Mouse (Mus musculus) left cerebral cortex, adult 6 months (tissue): ENCODE results near the gene Inhbc. TPM values are rescaled to one million over a fixed set of nuclear protein-coding genes. Genes with fewer than 3 reads are reported as not detected.

ENCODE experiments used
- long read RNA-seq, 2 experiments: library from polyadenylated mRNA; unstranded; transcript quantifications; one replicate each; pipeline ENCODE4 v2.0.0; 2019 to 2020
- polyA plus RNA-seq: library from polyadenylated mRNA; unstranded; fragments of <200 nt; fragmentation: Nextera tagmentation; gene quantifications from 2 replicates; pipeline ENCODE4 v1.2.3, GENCODE M21; 2021

The Inhbc gene
- not detected in 2 replicates for polyA plus RNA-seq
- long read RNA-seq, experiment 1: 0 reads
- long read RNA-seq, experiment 2: 0 reads

DNA sequence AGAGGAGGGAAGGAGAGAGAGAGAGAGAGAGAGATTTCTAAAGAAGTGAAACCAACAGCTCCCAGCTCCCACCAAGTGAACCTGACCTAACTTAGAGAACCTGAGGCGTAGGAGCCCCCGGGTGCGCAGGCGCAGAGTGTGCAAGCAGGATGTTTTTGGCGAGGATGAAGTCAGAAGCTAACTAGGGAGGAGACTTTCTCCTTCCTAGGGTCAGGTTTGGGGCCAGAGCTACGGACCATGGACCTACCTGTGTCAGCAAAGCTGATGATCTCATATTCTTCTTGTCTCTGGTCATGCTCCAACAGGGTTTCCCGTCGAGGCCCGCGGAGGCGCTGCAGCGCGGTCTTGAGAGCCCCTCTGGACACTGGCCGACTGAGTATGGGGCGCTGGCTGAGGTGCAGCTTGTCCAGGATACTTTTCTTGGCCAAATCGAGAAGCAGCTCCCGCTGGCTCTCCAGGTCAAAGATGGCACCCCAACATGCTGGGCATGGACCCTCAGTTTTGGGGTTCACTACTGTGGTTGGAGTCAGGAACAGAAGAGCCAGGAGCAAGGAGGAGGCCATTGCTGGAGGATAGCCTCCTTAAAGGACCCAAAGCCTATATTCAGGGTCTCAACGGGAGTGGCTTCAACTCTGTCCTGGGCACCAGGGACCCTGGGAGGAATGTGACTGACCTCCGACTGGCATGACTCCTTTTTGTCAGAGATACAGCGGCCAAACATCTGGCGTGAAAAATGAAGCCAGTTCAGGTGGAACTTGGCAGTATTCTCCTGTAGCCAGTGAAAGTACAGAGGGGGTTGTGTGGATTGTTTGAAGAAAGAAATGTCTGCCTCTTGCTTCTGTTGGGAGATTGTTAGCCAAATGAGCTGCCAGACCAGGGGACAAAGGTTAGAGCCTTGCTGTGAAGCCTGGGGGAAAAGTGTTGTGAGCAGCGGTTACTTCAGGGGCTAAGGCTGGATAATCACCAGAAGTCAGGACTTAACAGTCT lies at the start of gene Inhbc:
TSS of gene Inhbc (minus strand) at position 598 of the 987 bp plus-strand sequence.

GRCm38 (mm10) chr10:127380251-127380691 lies 10.0 kb upstream of the Inhbc start, which contains the start of gene R3hdm2:
TSS of gene R3hdm2 (plus strand) at chr10:127380327.

GRCm38 (mm10) chr10:127353909-127354895 lies 16.0 kb downstream of the Inhbc start, which contains the start of gene Inhbe:
TSS of gene Inhbe (minus strand) at chr10:127354411.

DNA sequence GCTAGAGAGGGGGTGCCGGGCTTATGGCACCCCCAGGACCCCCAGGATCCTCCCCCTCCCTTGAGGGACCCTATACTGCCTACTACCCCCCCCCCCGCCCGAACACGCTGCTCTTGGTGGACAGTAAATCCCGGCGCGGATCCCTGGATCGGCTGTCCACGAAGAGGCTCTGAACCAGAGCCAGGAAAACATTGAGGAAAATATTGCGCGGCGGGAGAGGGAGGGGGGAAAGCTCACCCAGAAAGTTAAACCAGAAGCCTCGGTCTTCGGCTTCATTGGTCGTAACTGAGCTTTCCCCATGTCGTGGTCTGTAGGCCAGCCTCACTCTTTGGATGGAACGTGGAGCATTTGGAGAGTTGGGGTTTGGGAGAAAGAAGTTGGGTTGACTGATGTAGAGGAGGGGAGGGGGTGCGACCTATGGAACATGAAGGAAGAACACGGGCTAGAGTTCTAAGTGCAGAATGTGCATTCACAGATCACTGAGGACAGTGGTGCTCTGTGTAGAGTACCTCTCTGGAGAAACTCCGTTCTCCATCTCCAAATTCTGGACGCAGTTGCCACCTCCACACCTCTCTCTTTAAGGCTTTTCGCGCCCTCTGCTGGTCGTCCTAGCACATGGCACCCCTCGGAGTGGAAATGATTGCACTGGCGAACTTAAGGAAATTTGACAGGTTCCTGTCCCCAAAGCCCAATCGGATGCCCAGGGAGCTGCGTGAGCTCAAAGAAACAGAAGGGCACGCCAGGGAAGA lies 28.2 kb downstream of the Inhbc start, which contains the start of gene Gli1:
TSS of gene Gli1 (minus strand) at position 84 of the 749 bp plus-strand sequence.

GRCm38 (mm10) chr10:127321621-127322020 lies 48.6 kb downstream of the Inhbc start, which contains the start of gene Arhgap9:
TSS of gene Arhgap9 (plus strand) at chr10:127321964.

DNA sequence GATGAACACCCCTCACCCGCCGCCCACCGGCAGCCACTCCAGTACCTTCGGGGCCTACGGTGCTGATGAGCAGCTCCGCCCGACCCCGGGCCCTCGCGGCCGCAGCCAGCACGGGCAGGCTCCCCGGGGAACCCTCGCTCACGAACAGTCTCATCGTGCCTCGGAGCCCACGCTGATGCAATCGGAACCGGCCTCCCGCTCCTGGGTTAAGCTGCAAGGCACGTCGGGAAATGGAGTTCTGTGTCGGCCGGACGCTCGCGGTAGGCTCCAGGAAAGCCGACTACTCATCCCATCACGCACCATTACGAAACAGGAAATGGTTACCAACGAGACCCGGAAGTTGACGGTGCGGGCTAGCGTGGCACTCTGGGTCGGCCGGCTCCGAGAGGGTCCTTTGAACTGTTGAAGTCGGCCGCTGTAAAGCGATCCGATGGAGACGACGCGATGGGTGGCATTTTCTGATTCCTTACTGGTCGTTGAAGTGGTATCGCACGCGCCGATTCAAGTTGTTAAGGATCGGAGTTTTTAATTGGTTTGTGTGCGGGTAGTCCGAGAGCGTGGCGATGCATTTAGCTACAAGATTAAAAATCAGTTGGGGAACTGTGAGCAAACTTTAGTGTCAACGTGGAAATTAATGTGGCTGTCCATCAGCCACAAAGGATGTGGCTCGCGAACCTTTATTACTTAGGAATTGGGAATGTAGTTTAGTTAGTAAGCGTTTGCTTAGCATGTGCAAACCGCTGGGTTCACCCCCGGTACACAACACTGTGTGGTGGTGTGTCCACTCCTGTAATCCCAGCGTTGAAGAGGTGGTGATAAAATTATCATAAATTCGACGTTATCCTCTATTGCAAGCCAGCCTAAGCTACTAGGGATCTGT lies 58.5 kb downstream of the Inhbc start, which contains the start of gene Mars:
TSS of gene Mars (minus strand) at position 311 of the 880 bp plus-strand sequence.

Other genes with a start within 250 kb of the Inhbc start
- 32.8 and 45.7 TPM in 2 replicates for gene Os9, start 249.3 kb downstream of the Inhbc start, polyA plus RNA-seq
- gene B4galnt1, start 205.2 kb downstream of the Inhbc start, polyA plus RNA-seq: 76.6 and 91.6 TPM in 2 replicates
- gene Slc26a10, start 189.8 kb downstream of the Inhbc start, polyA plus RNA-seq: 0.97 and 1.3 TPM in 2 replicates
- 20.2 and 22.6 TPM in 2 replicates for gene Arhgef25, start 180.3 kb downstream of the Inhbc start, polyA plus RNA-seq
- 6.7 and 58.5 TPM in 2 replicates for gene Dtx3, start 174.7 kb downstream of the Inhbc start, polyA plus RNA-seq
- gene Pip4k2c, start 158.8 kb downstream of the Inhbc start, polyA plus RNA-seq: 77.0 and 83.0 TPM in 2 replicates
- 301 and 323 TPM in 2 replicates for gene Kif5a, start 107.1 kb downstream of the Inhbc start, polyA plus RNA-seq
- 277 and 299 TPM in 2 replicates for gene Dctn2, start 104.1 kb downstream of the Inhbc start, polyA plus RNA-seq
- 1.5 and 8.9 TPM in 2 replicates for gene Mbd6, start 81.4 kb downstream of the Inhbc start, polyA plus RNA-seq
- 47.1 and 54.3 TPM in 2 replicates for gene Mars, start 58.6 kb downstream of the Inhbc start, polyA plus RNA-seq
- gene Arhgap9, start 48.5 kb downstream of the Inhbc start, polyA plus RNA-seq: 0.77 and 1.0 TPM in 2 replicates
- 0.06 and 0.09 TPM in 2 replicates for gene Gli1, start 28.5 kb downstream of the Inhbc start, polyA plus RNA-seq
- gene Inhbe, start 16.0 kb downstream of the Inhbc start, polyA plus RNA-seq: 0.09 and 0.10 TPM in 2 replicates
- 79.5 and 107 TPM in 2 replicates for gene R3hdm2, start 9.9 kb upstream of the Inhbc start, polyA plus RNA-seq
- gene Stac3, start 131.3 kb upstream of the Inhbc start, polyA plus RNA-seq: not detected in 2 replicates
- gene Ndufa4l2, start 144.5 kb upstream of the Inhbc start, polyA plus RNA-seq: 3.7 and 3.8 TPM in 2 replicates
- gene Shmt2, start 152.0 kb upstream of the Inhbc start, polyA plus RNA-seq: 15.4 and 17.6 TPM in 2 replicates
- gene Nxph4, start 164.1 kb upstream of the Inhbc start, polyA plus RNA-seq: 1.0 and 3.2 TPM in 2 replicates